Mouse (Mus musculus): ENCODE measurements around the gene Gm5485. TPM values are rescaled to one million over a fixed set of nuclear protein-coding genes. Genes with fewer than 3 reads are reported as not detected.

Gene Gm5485
- total and polyA plus RNA-seq, 3 experiments, result not detected

DNA sequence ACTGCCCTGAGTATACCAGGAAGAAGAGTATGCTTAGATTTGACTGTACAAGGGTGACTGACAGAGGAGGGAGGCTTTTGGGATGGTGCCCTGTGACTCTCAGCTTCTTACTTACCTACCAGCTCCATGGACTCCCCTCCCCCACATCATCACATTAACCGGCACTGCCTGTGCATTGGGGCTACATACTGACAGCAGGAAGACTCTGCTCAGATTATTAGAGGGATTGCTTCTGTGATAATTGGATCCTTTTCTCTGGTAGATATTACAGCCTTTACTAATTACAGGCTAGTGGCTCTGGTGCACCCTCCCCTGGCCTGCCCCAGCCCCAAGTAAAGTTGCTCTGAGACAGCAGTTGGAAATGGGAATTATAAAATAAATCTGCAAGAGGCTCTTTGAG is 17.2 kb upstream of the Gm5485 start:
- no peaks in the 10 kb centered on the region for H3K27me3 ChIP-seq (replicated peaks)
- dilution Hi-C loops (cut with MboI; ENCODE audit: extremely low pct_ligation_motif_present, extremely low pct_unique_long_range_greater_than_20kb, low sequenced_read_pairs), result no loop called here
- TF ChIP-seq ZC3H11A (IDR thresholded peaks at IDR 0.05; ENCODE audit: low read depth, low read length), result no peak
- no peak for TF ChIP-seq ZMIZ1 (IDR thresholded peaks at IDR 0.05; ENCODE audit: low read depth, low read length)
- TF ChIP-seq USF2 (conservative IDR thresholded peaks at IDR 0.05; ENCODE audit: low read depth, low read length), result no peak
- no peak for TF ChIP-seq JUND (conservative IDR thresholded peaks at IDR 0.05; ENCODE audit: low read depth, low read length)
- no peak for TF ChIP-seq KAT2A (IDR thresholded peaks at IDR 0.05; ENCODE audit: insufficient replicate concordance, low read length)
- no peak for TF ChIP-seq ELF1 (IDR thresholded peaks at IDR 0.05; ENCODE audit: low read depth, low read length)
- no peak for TF ChIP-seq USF1 (IDR thresholded peaks at IDR 0.05; ENCODE audit: low read depth, low read length)
- no peak for TF ChIP-seq SMC3 (IDR thresholded peaks at IDR 0.05; ENCODE audit: low read depth, low read length)
- no peak for TF ChIP-seq MEF2A (IDR thresholded peaks at IDR 0.05; ENCODE audit: borderline replicate concordance, low read depth, low read length)
- no peak for TF ChIP-seq MAZ (IDR thresholded peaks at IDR 0.05; ENCODE audit: low read depth, low read length)
- TF ChIP-seq CTCF (conservative IDR thresholded peaks at IDR 0.05 in 1 of 2, IDR thresholded peaks at IDR 0.05 in 1 of 2; ENCODE audit: low read depth in 2 of 2, low read length in 2 of 2), result no peak
- no peak for TF ChIP-seq HCFC1 (IDR thresholded peaks at IDR 0.05; ENCODE audit: low read depth, low read length)
- TF ChIP-seq EP300 (IDR thresholded peaks at IDR 0.05; ENCODE audit: low read length), result no peak
- TF ChIP-seq CHD1 (IDR thresholded peaks at IDR 0.05; ENCODE audit: low read depth, low read length), result no peak
- no peak for TF ChIP-seq NRF1 (IDR thresholded peaks at IDR 0.05; ENCODE audit: low read depth, low read length)

DNA sequence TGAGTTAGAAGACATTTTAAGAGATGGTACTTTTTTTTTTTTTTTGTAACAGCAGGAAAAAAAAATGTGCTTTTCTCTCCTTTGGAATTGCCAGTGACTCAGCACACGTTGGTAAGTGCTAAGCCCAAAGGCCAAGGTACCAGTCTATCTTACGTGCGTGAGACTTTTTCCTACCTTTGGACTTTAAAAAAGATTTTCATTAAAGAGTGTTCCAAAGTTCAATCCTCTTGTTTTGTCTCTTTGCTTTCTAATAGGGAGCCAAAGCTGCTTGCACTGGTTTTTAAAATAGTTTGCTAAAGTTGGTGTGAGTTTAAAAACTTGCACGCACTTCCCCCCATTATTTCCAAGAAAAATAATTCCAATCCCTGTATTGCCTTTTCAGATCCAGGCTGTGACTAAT is 11.9 kb upstream of the Gm5485 start:
- H3K36me3 ChIP-seq (replicated peaks in 1 of 2; ENCODE audit: control insufficient read depth in 1 of 2, insufficient read depth in 1 of 2, low read length in 1 of 2), result no peaks in the 10 kb centered on the region
- no peak overlapping the region for H3K4me2 ChIP-seq (ENCODE audit: insufficient read depth, low read depth, poor library complexity, severe bottlenecking)
- DNase-seq (ENCODE audit: extremely low read depth), result no peak
- H3K4me1 ChIP-seq (ENCODE audit: control insufficient read depth in 1 of 2, insufficient read depth in 2 of 2), result no peaks in the 10 kb centered on the region
- no peak for TF ChIP-seq JUND (conservative IDR thresholded peaks at IDR 0.05; ENCODE audit: low read depth, low read length)
- TF ChIP-seq TCF12 (IDR thresholded peaks at IDR 0.05; ENCODE audit: low read depth, low read length), result no peak
- no peak for TF ChIP-seq MAZ (IDR thresholded peaks at IDR 0.05; ENCODE audit: low read depth, low read length)
- no peak for TF ChIP-seq MAX (IDR thresholded peaks at IDR 0.05; ENCODE audit: low read length)
- no peak for TF ChIP-seq MYC (IDR thresholded peaks at IDR 0.05; ENCODE audit: low read depth, low read length)
- no peak for TF ChIP-seq MXI1 (IDR thresholded peaks at IDR 0.05; ENCODE audit: low read depth, low read length)
- no peak for TF ChIP-seq ELF1 (IDR thresholded peaks at IDR 0.05; ENCODE audit: low read depth, low read length)
- TF ChIP-seq SIN3A (IDR thresholded peaks at IDR 0.05; ENCODE audit: low read length), result no peak
- no peak for TF ChIP-seq TBP (conservative IDR thresholded peaks at IDR 0.05; ENCODE audit: low read depth, low read length)
- no peak for TF ChIP-seq CHD2 (IDR thresholded peaks at IDR 0.05; ENCODE audit: low read length)
- TF ChIP-seq USF2 (conservative IDR thresholded peaks at IDR 0.05; ENCODE audit: low read depth, low read length), result no peak
- TF ChIP-seq CHD1 (IDR thresholded peaks at IDR 0.05; ENCODE audit: low read depth, low read length), result no peak
- TF ChIP-seq ZNF384 (IDR thresholded peaks at IDR 0.05; ENCODE audit: low read depth, low read length), result no peak
- TF ChIP-seq NELFE (IDR thresholded peaks at IDR 0.05; ENCODE audit: low read depth, low read length), result no peak
- TF ChIP-seq MEF2A (IDR thresholded peaks at IDR 0.05; ENCODE audit: borderline replicate concordance, low read depth, low read length), result no peak
- no peak for TF ChIP-seq NRF1 (IDR thresholded peaks at IDR 0.05; ENCODE audit: low read depth, low read length)
- TF ChIP-seq ZKSCAN1 (IDR thresholded peaks at IDR 0.05; ENCODE audit: borderline replicate concordance, low read depth, low read length), result no peak
- TF ChIP-seq KAT2A (IDR thresholded peaks at IDR 0.05; ENCODE audit: insufficient replicate concordance, low read length), result no peak
- TF ChIP-seq EP300 (IDR thresholded peaks at IDR 0.05; ENCODE audit: low read length), result no peak
- no peak for TF ChIP-seq IRF4 (IDR thresholded peaks at IDR 0.05; ENCODE audit: low read depth, low read length)
- H3K4me3 ChIP-seq (replicated peaks in 1 of 3; ENCODE audit: low read depth in 2 of 3, low read length in 2 of 3, poor library complexity in 1 of 3), result no peak overlapping the region
- H3K9me3 ChIP-seq (replicated peaks; ENCODE audit: low read length), result peaks cover 64% of the 10 kb centered on the region
- dilution Hi-C loops (cut with MboI; ENCODE audit: extremely low pct_ligation_motif_present, extremely low pct_unique_long_range_greater_than_20kb, low sequenced_read_pairs) (no loop called here), in situ Hi-C loops (cut with MboI; ENCODE audit: low pct_ligation_motif_present, low pct_unique_long_range_greater_than_20kb, low sequenced_read_pairs) (no loop called here)
- H3K9ac ChIP-seq (ENCODE audit: insufficient read depth, low read depth), result no peak overlapping the region
- H3K79me2 ChIP-seq (replicated peaks; ENCODE audit: control insufficient read depth, extremely low read depth, insufficient read depth, poor library complexity, severe bottlenecking), result no peaks in the 10 kb centered on the region
- H3K27ac ChIP-seq (ENCODE audit: insufficient read depth, low read depth), result no peak overlapping the region
- no peaks in the 10 kb centered on the region for H3K27me3 ChIP-seq (replicated peaks)

More for the DNA sequence above, 17.2 kb upstream of the Gm5485 start:
- in situ Hi-C loops (cut with MboI; ENCODE audit: low pct_ligation_motif_present, low pct_unique_long_range_greater_than_20kb, low sequenced_read_pairs), result no loop called here
- Histone ChIP-seq H3K36me3 (replicated peaks in 1 of 2; ENCODE audit: control insufficient read depth in 1 of 2, insufficient read depth in 1 of 2, low read length in 1 of 2) (no peaks in the 10 kb centered on the region), H3K4me2 (ENCODE audit: insufficient read depth, low read depth, poor library complexity, severe bottlenecking) (no peak overlapping the region), H3K79me2 (replicated peaks; ENCODE audit: control insufficient read depth, extremely low read depth, insufficient read depth, poor library complexity, severe bottlenecking) (no peaks in the 10 kb centered on the region), H3K4me1 (ENCODE audit: control insufficient read depth in 1 of 2, insufficient read depth in 2 of 2) (no peaks in the 10 kb centered on the region), H3K9me3 (replicated peaks; ENCODE audit: low read length) (peaks cover 74% of the 10 kb centered on the region), H3K9ac (ENCODE audit: insufficient read depth, low read depth) (no peak overlapping the region), H3K27ac (ENCODE audit: insufficient read depth, low read depth) (no peak overlapping the region), H3K4me3 (replicated peaks in 1 of 3; ENCODE audit: low read depth in 2 of 3, low read length in 2 of 3, poor library complexity in 1 of 3) (no peak overlapping the region)
- DNase-seq (ENCODE audit: extremely low read depth), result no peak
